Mouse (Mus musculus) erythroid progenitor cell, adult 5-6 weeks (primary cell): ENCODE data around the gene Slc7a9. TPM values are rescaled to one million over a fixed set of nuclear protein-coding genes. Genes with fewer than 3 reads are reported as not detected.

Experiments used
- ATAC-seq: replicated peaks from 2 replicates; pipeline ENCODE4 v1.8.0; 2016; ENCODE audit warnings: moderate number of reproducible peaks, mild to moderate bottlenecking, moderate TSS enrichment, inconsistent platforms; ENCODE audit not compliant: poor library complexity, low FRiP score, severe bottlenecking
- total RNA-seq, 2 experiments: library from RNA; stranded (forward) in 1 of 2; stranded (reverse) in 1 of 2; fragments of 150-400 nt in 1 of 2; fragments of 186-747, 209-891 nt in 1 of 2; gene quantifications; 2 replicates each; pipeline versions ENCODE4 v1.2.3 to v1.2.4; 2015 to 2017; ENCODE audit warnings: low replicate concordance in 2 of 2

Slc7a9 gene
- not detected in 2 replicates for total RNA-seq (2015; ENCODE audit: low replicate concordance)
- not detected in 2 replicates for total RNA-seq (2017; ENCODE audit: low replicate concordance)

- ATAC-seq = no peak
Measured at GRCm38 (mm10) chr7:35447996-35448846, at the start of gene Slc7a9. Gene Slc7a9 (plus strand): TSS chr7:35448796.

- ATAC-seq = no peak
Measured at GRCm38 (mm10) chr7:35401169-35401568, 47.4 kb upstream of the Slc7a9 start.

- no peak for ATAC-seq
Measured at GRCm38 (mm10) chr7:35415226-35415625, 33.4 kb upstream of the Slc7a9 start.

- no peak for ATAC-seq
Measured at GRCm38 (mm10) chr7:35415801-35416653, 32.6 kb upstream of the Slc7a9 start.

- no peak for ATAC-seq
Measured at GRCm38 (mm10) chr7:35416654-35416948, 32.0 kb upstream of the Slc7a9 start.

DNA sequence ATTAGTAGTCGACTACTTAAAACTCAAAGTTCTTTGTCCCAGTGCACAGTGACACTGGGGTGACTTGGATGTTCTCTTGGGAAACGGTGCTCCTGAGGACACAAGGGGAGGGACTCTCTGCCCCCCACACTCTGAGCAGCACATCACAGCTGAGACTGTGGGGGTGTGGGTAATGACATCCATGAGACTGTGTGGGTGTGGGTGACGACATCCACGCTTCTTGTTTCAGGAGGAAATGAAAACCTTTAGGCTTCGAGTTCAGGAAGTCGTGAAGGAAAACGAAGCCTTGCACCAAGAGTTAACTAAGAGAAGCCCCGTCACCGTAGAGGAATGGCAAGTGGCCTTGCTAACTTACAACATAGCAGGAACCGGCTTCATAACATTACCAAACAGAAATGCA, 25.5 kb upstream of the Slc7a9 start:
- no peak for ATAC-seq

DNA sequence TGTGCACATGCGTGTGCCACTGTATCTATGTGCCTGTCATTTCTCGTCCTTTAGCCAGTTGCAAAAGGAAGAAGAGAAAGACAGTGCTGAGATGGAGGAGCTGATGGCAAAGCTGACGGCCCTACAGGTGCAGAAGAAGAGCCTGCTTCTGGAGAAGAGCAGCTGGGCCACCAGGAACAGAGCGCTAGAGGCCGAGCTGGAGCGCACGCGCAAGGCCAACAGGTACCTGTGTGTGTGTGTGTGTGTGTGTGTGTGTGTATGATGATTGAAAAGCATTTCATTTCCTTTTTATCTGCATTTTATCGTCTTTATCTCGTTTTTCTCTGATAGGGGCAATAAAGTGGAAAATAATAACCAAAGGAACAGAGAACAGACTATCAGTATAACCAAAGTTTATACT, 20.4 kb upstream of the Slc7a9 start:
- ATAC-seq = no peak

- ATAC-seq = no peak
Measured at GRCm38 (mm10) chr7:35435266-35435665, 13.3 kb upstream of the Slc7a9 start.

DNA sequence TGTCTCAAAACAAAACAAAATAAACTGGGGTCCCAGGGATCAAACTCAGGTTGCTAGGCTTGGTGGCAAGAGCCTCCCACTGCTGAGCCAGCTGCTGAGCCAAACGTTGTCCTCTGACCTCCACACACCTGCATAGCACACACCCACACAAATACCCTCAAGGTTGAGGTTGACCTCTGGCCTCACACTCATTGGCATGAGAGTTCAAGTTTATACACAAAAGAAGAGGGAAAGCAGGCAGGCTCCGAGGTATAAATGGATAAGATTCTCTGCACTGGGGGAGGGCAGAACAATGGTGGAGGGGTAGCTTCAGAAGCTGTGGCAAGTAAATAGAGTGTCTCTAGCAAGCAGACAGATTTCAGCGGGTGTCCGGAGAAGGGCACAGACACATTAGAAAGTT, 1.1 kb upstream of the Slc7a9 start:
- no peak for ATAC-seq

- no peak for ATAC-seq
Measured at GRCm38 (mm10) chr7:35448867-35449266, 271 bp downstream of the Slc7a9 start.

- ATAC-seq = no peak
Measured at GRCm38 (mm10) chr7:35456091-35456814, 7.7 kb downstream of the Slc7a9 start.

DNA sequence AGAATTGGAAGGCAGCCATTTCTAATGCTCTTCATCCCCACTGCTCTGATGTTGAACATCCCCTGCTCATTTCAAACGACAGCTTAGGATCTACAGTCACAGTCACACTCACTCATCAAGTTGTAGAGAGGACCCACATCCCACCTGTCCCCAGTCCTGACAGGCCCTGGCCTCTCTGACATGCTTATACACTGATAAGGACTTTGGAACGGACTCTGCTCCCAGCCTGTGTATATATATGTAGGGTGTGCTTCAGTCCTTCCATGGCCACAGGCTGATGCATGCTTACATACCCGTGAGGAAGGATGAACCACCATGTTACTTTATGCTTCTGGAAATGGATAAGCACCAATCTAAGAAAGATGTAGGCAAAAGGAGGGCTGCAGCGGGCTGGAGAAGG, 12.4 kb downstream of the Slc7a9 start:
- ATAC-seq = no peak

- ATAC-seq = no peak
Measured at GRCm38 (mm10) chr7:35465027-35465426, 16.4 kb downstream of the Slc7a9 start.

DNA sequence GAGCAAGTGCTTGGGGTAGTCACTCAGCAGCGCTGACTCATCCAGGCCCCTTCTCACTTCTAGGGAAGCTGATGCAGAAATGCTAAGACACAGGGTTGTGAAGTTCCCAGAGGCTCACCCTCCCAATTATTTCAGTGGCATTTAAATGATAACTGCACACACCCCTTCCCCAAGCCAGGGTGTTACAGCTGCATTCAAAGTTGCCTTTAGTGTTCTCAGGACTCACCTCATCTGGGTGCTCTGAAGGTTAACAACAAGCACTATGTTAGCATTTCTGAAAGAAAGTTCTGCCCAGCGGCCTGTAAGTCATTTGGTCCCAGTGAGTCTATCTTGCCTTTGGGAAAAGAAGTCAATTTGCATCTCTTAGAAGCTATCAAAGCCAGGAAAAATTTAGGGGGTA, 19.3 kb downstream of the Slc7a9 start:
- no peak for ATAC-seq

- ATAC-seq = no peak
Measured at GRCm38 (mm10) chr7:35470794-35471193, 22.2 kb downstream of the Slc7a9 start.

GRCm38 (mm10) chr7:35476457-35476856, 27.9 kb downstream of the Slc7a9 start:
- ATAC-seq = no peak

DNA sequence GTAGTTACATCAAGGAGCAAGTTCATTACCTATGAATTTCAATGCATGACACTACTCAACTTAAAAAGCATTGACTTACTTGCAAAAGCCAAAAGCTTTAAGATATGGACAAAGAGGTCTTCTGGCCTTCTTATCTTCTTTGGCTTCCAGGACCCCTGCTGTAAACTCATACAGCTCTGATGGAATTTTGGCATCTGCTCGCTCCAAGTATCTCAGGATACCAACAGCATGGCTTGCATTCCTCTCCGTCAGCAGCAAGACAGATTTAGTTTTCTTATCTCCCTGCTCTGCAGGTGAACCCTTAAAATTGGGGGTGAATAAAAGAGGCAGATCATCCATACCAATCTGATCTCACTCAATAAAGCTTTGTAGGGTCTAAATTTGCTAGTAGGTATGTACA, 36.5 kb downstream of the Slc7a9 start:
- ATAC-seq = no peak

GRCm38 (mm10) chr7:35486553-35486952, 38.0 kb downstream of the Slc7a9 start:
- no peak for ATAC-seq

- ATAC-seq = no peak
Measured at GRCm38 (mm10) chr7:35490186-35490585, 41.6 kb downstream of the Slc7a9 start.

DNA sequence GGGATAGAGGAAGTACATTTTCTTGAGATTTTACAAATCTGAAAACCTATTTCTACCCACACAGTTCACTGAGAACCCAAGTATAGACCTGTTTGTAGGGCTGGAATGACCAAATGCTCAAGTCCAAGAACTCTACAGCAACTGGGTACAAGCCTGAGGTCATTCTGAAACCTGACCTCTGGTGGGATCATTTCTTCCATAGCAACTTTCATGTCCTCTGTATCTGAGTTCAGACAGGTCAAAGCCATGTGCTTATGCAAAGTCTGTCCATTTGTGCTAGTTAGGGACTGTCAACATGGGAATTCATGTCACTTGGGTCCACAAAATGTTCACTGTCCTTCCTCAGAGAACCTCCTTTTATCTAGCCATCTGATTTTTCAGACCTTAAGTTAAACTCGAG, 42.4 kb downstream of the Slc7a9 start:
- ATAC-seq = no peak
